Mouse (Mus musculus): Measurements from ENCODE around the gene Abraxas2.

- TF ChIP-seq MYOD1 (IDR thresholded peaks at IDR 0.05; ENCODE audit: control insufficient read depth in 1 of 3, insufficient read length in 2 of 3, low read depth in 2 of 3) (no peak), POLR2A (IDR thresholded peaks at IDR 0.05; ENCODE audit: insufficient read length, low read depth) (no peak), E2F4 (IDR thresholded peaks at IDR 0.05; ENCODE audit: insufficient read depth) (no peak)
Measured at GRCm38 (mm10) chr7:132830955-132831354, 28.1 kb upstream of the Abraxas2 start.

All from myocyte (in vitro differentiated cells).